Mouse (Mus musculus) frontal cortex, postnatal 25 days (tissue): Measurements from ENCODE around the gene Sphk2.

Experiments
- DNase-seq, 2 experiments: peaks; one replicate each; pipeline ENCODE4 v3.0.0; 2022; ENCODE audit warnings: low spot score in 2 of 2

Gene Sphk2

DNA sequence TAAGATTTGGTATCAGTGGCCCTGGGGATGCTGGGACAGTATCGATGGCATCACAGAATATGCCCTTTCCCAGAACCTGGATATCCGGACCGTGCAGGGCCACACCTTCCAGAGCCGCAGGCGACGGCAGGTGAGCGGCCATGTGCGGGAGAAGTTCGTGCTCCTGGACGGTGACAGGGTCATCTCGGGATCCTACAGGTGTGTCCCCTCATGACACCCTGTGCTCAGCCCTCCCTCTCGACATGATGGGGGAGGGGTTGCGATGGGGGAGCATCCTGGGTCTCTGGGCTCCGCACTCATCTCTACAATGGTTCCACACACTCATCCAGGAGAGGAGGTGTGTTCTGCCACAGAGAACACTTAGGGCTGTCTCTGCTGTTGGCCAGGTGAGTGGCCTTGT is 6.0 kb upstream of the Sphk2 start:
- DNase-seq, result no peak

DNA sequence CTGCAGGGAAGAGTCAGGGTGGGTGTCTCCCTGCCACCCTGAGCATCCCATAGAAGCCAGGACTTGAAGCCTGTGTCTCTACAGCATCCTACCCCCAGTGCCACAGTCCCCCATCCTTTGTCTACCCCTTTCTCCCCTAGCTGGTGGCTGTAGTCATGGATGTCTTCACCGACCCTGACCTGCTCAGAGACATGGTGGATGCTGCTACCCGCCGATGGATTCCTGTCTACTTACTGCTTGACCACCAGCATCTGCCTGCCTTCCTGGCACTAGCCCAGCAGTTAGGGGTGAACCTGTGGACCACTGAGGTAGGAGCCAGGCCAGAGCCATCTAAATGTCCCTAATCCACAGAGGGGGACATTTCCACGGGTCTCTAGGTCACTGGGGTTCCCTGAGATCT is 5.5 kb upstream of the Sphk2 start:
- no peak for DNase-seq

- DNase-seq, result no peak
Measured at GRCm38 (mm10) chr7:45722348-45722713, 4.5 kb upstream of the Sphk2 start.

- no peak for DNase-seq
Measured at GRCm38 (mm10) chr7:45721642-45722347, 4.0 kb upstream of the Sphk2 start.

- DNase-seq, result no peak
Measured at GRCm38 (mm10) chr7:45721234-45721571, 3.4 kb upstream of the Sphk2 start.

DNA sequence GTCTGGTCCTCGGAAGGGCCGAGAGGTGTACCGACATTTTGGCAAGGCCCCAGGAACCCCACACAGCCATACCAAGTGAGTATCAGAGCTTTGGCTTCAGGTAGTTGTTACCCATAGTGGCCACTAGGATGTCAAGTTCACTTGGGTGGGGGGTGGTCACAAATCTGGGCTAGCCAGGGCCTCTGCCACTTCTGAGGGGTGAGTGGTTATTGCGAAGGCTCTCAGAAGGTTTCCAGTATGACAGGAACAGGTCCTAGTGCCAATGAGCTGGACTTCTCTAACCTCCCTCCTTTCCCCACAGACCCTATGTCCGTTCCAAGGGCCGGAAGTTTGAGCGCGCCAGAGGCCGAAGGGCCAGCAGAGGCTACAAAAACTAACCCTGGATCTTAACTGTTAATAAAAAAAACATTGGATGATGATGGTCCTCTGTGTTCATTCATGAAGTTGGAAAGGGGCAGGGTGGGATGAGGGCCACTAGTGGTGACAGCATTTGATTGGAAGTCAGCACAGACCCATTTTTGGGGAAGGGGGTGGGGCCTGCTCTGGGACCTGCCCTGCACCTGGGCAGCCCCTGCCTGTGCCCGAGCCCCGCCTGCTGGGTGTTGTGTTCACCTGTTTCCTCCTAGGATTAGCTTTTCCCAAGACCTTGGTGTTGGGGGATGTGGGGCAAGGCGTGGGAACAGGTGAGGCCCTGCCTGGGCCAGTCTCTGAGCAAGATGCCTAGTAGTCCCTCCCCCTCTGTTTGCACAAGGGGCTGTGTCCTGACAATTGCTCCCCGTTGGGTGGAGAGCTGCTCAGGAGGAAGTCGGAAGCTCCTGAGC is 2.8 kb upstream of the Sphk2 start, which contains the start of gene Fam83e:
Gene Fam83e (plus strand): TSS at position 800 of the 821 bp plus-strand sequence.
- no peak for DNase-seq

GRCm38 (mm10) chr7:45719738-45720412 is 2.1 kb upstream of the Sphk2 start:
- no peak for DNase-seq

DNA sequence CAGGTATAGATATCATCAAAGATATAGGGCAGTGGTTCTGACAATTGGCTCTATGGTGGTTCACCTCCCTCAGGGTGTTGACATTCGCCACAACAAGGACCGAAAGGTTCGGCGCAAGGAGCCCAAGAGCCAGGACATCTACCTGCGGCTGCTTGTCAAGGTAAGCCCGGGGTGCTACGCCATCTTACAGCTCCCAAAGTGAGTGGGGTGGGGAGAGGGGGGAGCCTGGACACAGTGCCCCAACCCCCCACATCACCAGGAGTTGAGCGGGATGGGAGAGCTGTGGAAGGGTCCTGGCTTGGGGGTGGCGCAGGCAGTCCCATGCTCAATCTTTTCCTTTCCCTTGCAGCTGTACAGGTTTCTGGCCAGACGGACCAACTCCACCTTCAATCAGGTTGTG is 1.4 kb upstream of the Sphk2 start:
- no peak for DNase-seq

DNA sequence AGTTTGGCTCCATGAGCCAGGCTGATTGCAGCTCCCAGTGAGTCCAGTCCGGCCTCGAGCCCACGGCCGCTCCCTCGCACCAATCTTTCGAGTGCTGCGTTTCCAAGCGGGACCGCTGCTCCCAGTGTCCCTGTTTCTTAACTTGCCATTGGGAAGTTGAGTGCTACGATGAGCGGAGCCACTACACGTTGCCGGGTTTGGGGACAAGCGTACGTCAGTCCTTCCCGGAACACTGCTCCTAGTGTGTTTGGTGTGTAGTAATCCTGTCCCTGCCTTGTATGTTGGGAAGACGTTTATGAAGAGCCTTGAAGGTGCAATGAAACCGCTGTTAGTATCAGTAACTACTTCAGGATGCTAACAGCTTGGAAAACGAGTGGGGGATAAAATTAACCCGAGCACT is 529 bp upstream of the Sphk2 start:
- DNase-seq, result no peak

- DNase-seq, result no peak
Measured at GRCm38 (mm10) chr7:45716952-45717917, 567 bp downstream of the Sphk2 start.

DNA sequence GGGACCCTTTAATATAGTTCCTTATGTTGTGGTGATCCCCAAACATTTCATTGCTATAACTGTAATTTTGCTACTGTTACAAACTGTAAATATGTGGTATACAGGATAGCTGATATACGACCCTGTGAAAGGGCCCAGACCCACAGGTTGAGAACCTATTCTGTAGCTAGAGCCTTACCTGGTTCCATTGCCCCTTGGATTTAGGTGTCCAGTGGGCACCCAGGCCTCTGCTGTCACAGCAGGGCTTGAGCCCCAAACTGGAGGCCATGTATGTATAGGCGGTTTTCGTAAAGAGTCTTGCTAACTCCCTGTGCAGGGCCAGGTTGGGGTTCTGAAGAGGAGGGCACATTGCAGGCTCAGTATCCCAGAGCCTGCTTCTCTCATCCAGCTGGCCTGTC is 1.3 kb downstream of the Sphk2 start:
- no peak for DNase-seq

DNA sequence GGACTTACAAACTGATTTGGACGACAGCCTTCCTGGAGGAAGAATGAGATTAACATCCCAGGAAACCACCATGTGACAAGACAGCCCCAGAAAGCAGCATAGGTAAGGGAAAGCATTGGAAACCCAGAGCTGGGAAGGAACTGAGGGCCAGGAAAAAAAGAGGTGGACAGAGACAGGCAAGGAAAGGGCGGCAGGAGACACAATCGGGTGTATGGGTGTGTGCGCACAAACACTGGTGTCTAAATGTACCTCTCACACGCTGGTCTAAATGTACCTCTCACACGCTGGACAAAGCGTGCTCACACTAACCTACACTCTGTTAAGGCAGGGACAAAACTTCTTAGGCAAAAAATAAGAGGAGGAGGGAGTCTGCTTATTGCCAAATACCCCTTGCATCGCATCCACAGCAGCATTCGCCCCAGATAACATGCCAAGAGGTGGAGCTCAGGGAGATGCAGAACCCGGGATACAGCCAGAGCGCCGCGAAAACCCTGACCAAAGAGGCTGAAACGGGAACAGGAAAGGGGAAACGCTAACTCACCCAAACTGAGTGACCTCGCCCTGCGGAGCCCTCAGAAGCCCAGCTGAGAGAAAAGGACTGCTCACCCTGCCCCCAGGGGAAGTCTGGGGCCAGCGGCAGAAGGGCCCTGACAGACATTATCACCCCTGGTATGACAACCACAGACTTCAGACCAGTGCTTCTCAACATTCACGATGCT is 1.9 kb downstream of the Sphk2 start:
- DNase-seq, result no peak

DNA sequence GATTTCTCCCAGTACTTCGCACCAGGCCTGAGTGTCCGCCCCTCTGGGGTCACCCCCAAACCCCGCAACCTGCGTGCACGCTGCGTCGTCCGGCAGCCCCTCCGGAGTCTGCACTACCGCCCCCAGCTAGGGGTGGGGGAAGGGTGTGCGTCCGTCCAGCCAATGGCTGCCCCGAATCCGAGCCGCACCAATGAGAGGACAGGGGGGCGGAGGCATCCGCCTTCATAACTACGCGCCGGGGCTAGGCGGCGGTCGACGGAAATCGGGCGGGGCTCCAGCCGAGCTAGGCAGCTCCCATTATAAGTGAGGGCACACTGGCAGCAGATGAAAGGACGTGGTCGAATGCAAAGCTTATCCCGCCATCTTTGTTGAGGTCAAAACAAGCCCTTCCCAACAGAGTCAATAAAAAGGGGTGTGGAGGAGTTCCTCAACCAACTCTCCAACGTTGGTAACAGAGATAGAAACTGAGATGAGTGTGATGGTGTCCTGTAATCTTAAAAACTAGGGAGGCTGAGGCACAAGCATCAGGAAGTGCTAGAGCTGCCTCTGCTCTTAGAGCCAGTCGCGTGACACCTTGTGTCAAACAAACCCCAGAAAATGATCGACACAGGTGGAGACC is 2.6 kb downstream of the Sphk2 start, which contains the start of gene Rpl18:
Gene Rpl18 (plus strand): TSS at position 368 of the 619 bp plus-strand sequence.
- peak; percentile 92 to 95 for DNase-seq

GRCm38 (mm10) chr7:45714630-45715089 is 3.1 kb downstream of the Sphk2 start:
- DNase-seq, result no peak

GRCm38 (mm10) chr7:45713881-45714520 is 3.8 kb downstream of the Sphk2 start:
- DNase-seq, result no peak

DNA sequence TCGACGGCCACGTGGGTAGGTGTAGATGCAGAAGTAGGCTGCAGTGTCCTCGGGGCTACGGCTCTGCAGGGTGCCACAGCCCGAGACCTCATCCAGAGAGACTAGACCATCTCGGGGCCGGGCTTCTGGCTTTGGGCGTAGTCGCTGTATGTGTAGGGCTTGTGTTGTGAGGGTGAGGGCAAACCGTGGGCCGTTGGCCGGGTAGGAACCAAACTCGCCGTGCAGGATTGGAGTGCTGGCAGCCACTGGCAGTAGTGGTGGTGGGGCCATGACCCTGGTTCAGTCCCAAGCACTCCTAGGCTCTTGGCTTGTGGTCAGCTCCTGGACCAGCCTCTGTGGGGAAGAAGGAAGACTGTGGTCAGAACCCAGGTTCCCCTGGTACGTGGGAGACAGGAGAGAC is 4.4 kb downstream of the Sphk2 start:
- no peak for DNase-seq

- no peak for DNase-seq
Measured at GRCm38 (mm10) chr7:45712022-45712757, 5.6 kb downstream of the Sphk2 start.

- DNase-seq, result no peak
Measured at GRCm38 (mm10) chr7:45711316-45712021, 6.3 kb downstream of the Sphk2 start.
